Mouse (Mus musculus): Measurements from ENCODE around the gene Myof. TPM values are rescaled to one million over a fixed set of nuclear protein-coding genes. Genes with fewer than 3 reads are reported as not detected.

Myof gene
- total and polyA plus RNA-seq, 3 experiments: 0.30 to 4.1 (median 0.59) TPM

DNA sequence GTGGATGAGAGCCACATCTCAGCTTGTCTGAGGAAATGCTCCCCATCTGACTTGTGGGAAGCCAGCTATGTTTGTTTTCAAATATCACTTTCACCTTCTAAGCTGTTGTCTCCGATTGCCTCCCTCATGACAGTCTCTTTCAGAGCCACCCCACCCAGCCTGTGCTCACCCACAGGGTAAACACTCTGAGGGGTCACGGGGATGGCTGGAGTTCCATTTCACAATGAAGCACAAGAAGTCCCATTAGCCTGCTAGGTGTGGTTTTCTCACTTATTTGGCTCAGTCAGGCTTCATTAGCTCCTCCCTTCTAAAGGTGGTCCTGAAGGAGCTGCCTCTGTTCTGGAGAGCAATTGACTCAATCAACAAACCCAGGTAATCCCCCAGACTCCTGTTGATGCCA, 7.6 kb downstream of the Myof start:
- Histone ChIP-seq H3K79me2 (replicated peaks; ENCODE audit: control insufficient read depth, extremely low read depth, insufficient read depth, poor library complexity, severe bottlenecking) (no peaks in the 10 kb centered on the region), H3K9me3 (replicated peaks; ENCODE audit: low read length) (no peaks in the 10 kb centered on the region), H3K4me1 (ENCODE audit: control insufficient read depth in 1 of 2, insufficient read depth in 2 of 2) (peaks cover 2 to 11% of the 10 kb centered on the region in 2 experiments; a peak in 2 of 4 replicates), H3K9ac (ENCODE audit: insufficient read depth, low read depth) (no peak overlapping the region), H3K27me3 (replicated peaks) (no peaks in the 10 kb centered on the region), H3K36me3 (replicated peaks in 1 of 2; ENCODE audit: control insufficient read depth in 1 of 2, insufficient read depth in 1 of 2, low read length in 1 of 2) (no peaks in the 10 kb centered on the region), H3K4me3 (replicated peaks in 1 of 3; ENCODE audit: low read depth in 2 of 3, low read length in 2 of 3, poor library complexity in 1 of 3) (no peak overlapping the region), H3K4me2 (ENCODE audit: insufficient read depth, low read depth, poor library complexity, severe bottlenecking) (no peak overlapping the region), H3K27ac (ENCODE audit: insufficient read depth, low read depth) (no peak overlapping the region)
- in situ Hi-C loops (cut with MboI; ENCODE audit: low pct_ligation_motif_present, low pct_unique_long_range_greater_than_20kb, low sequenced_read_pairs): no loop called here
- DNase-seq (ENCODE audit: extremely low read depth): no peak
- TF ChIP-seq SIN3A (IDR thresholded peaks at IDR 0.05; ENCODE audit: low read length) (no peak), TCF12 (IDR thresholded peaks at IDR 0.05; ENCODE audit: low read depth, low read length) (no peak), POLR2A (IDR thresholded peaks at IDR 0.05; ENCODE audit: low read depth, low read length) (no peak), CHD2 (IDR thresholded peaks at IDR 0.05; ENCODE audit: low read length) (no peak), PAX5 (IDR thresholded peaks at IDR 0.05; ENCODE audit: low read length) (no peak), NELFE (IDR thresholded peaks at IDR 0.05; ENCODE audit: low read depth, low read length) (no peak), MAFK (IDR thresholded peaks at IDR 0.05; ENCODE audit: insufficient replicate concordance, low read length) (no peak), USF2 (conservative IDR thresholded peaks at IDR 0.05; ENCODE audit: low read depth, low read length) (no peak), RCOR1 (conservative IDR thresholded peaks at IDR 0.05; ENCODE audit: low read depth, low read length) (no peak), MAX (IDR thresholded peaks at IDR 0.05; ENCODE audit: low read length) (no peak), JUND (conservative IDR thresholded peaks at IDR 0.05; ENCODE audit: low read depth, low read length) (no peak), CHD1 (IDR thresholded peaks at IDR 0.05; ENCODE audit: low read depth, low read length) (no peak), RAD21 (IDR thresholded peaks at IDR 0.05; ENCODE audit: low read depth, low read length) (no peak)
- dilution Hi-C loops (cut with MboI; ENCODE audit: extremely low pct_ligation_motif_present, extremely low pct_unique_long_range_greater_than_20kb, low sequenced_read_pairs): no loop called here

DNA sequence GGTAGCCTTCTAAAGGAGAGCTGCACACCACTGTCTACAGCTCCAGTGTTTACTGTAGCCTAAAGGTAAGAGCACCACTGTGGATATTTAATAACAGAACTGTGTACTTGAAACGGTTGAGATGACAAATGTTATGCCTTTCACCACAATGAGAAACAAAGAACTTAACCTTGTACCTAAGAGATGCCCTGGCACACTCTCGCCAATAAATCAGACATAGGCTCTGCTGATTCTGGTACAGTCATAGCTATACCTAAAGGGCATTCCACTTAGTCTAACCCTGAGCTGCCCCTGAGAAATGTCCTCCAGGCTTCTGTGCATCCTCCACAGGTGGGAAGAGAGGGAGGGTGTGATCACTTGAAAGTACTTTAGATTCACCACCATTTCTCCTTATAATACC, 8.7 kb downstream of the Myof start:
- no peaks in the 10 kb centered on the region for H3K27me3 ChIP-seq (replicated peaks)
- no peak for DNase-seq (ENCODE audit: extremely low read depth)
- in situ Hi-C loops (cut with MboI; ENCODE audit: low pct_ligation_motif_present, low pct_unique_long_range_greater_than_20kb, low sequenced_read_pairs): no loop called here

More for the DNA sequence above, 8.7 kb downstream of the Myof start:
- Histone ChIP-seq H3K27ac (ENCODE audit: insufficient read depth, low read depth) (no peak overlapping the region), H3K9ac (ENCODE audit: insufficient read depth, low read depth) (no peak overlapping the region), H3K79me2 (replicated peaks; ENCODE audit: control insufficient read depth, extremely low read depth, insufficient read depth, poor library complexity, severe bottlenecking) (no peaks in the 10 kb centered on the region), H3K36me3 (replicated peaks in 1 of 2; ENCODE audit: control insufficient read depth in 1 of 2, insufficient read depth in 1 of 2, low read length in 1 of 2) (no peaks in the 10 kb centered on the region), H3K4me3 (replicated peaks in 1 of 3; ENCODE audit: low read depth in 2 of 3, low read length in 2 of 3, poor library complexity in 1 of 3) (no peak overlapping the region), H3K4me1 (ENCODE audit: control insufficient read depth in 1 of 2, insufficient read depth in 2 of 2) (peaks cover 6 to 21% of the 10 kb centered on the region in 2 experiments; a peak in 3 of 4 replicates), H3K4me2 (ENCODE audit: insufficient read depth, low read depth, poor library complexity, severe bottlenecking) (no peak overlapping the region), H3K9me3 (replicated peaks; ENCODE audit: low read length) (no peaks in the 10 kb centered on the region)
- dilution Hi-C loops (cut with MboI; ENCODE audit: extremely low pct_ligation_motif_present, extremely low pct_unique_long_range_greater_than_20kb, low sequenced_read_pairs): no loop called here
- TF ChIP-seq MXI1 (IDR thresholded peaks at IDR 0.05; ENCODE audit: low read depth, low read length) (no peak), MYC (IDR thresholded peaks at IDR 0.05; ENCODE audit: low read depth, low read length) (no peak), ZKSCAN1 (IDR thresholded peaks at IDR 0.05; ENCODE audit: borderline replicate concordance, low read depth, low read length) (no peak), POLR2A (IDR thresholded peaks at IDR 0.05; ENCODE audit: low read depth, low read length) (no peak), EP300 (IDR thresholded peaks at IDR 0.05; ENCODE audit: low read length) (no peak), RCOR1 (conservative IDR thresholded peaks at IDR 0.05; ENCODE audit: low read depth, low read length) (no peak), RAD21 (IDR thresholded peaks at IDR 0.05; ENCODE audit: low read depth, low read length) (no peak), PAX5 (IDR thresholded peaks at IDR 0.05; ENCODE audit: low read length) (no peak), USF1 (IDR thresholded peaks at IDR 0.05; ENCODE audit: low read depth, low read length) (no peak), ZNF384 (IDR thresholded peaks at IDR 0.05; ENCODE audit: low read depth, low read length) (no peak), CTCF (conservative IDR thresholded peaks at IDR 0.05 in 1 of 2, IDR thresholded peaks at IDR 0.05 in 1 of 2; ENCODE audit: low read depth in 2 of 2, low read length in 2 of 2) (no peak), TCF12 (IDR thresholded peaks at IDR 0.05; ENCODE audit: low read depth, low read length) (no peak), MAZ (IDR thresholded peaks at IDR 0.05; ENCODE audit: low read depth, low read length) (no peak), CHD1 (IDR thresholded peaks at IDR 0.05; ENCODE audit: low read depth, low read length) (no peak), POLR2AphosphoS2 (IDR thresholded peaks at IDR 0.05; ENCODE audit: low read depth, low read length) (no peak), SIN3A (IDR thresholded peaks at IDR 0.05; ENCODE audit: low read length) (no peak), MAFK (IDR thresholded peaks at IDR 0.05; ENCODE audit: insufficient replicate concordance, low read length) (no peak), NRF1 (IDR thresholded peaks at IDR 0.05; ENCODE audit: low read depth, low read length) (no peak), UBTF (IDR thresholded peaks at IDR 0.05; ENCODE audit: low read depth, low read length) (no peak)

Measured in CH12.LX (cell line).